Mouse (Mus musculus) myocyte (in vitro differentiated cells): ENCODE measurements around the gene Ubr2.

Experiments used
- E2F4 ChIP-seq: IDR thresholded peaks from one replicate; pipeline ENCODE4 v1.6.1; 2011; ENCODE audit warnings: mild to moderate bottlenecking, control low read depth, moderate library complexity; ENCODE audit not compliant: insufficient read depth
- MYOD1 ChIP-seq, 3 experiments: IDR thresholded peaks; one replicate each; pipeline ENCODE4 v1.6.1; 2011; ENCODE audit warnings: control low read depth in 2 of 3, low read depth in 2 of 3, mild to moderate bottlenecking in 2 of 3, moderate library complexity in 1 of 3; ENCODE audit not compliant: insufficient read length in 2 of 3, control insufficient read depth in 1 of 3
- MYOG ChIP-seq, 3 experiments: IDR thresholded peaks; one replicate each; pipeline ENCODE4 v1.6.1; 2011; ENCODE audit warnings: control low read depth in 2 of 3, low read depth in 2 of 3, mild to moderate bottlenecking in 2 of 3; ENCODE audit not compliant: insufficient read length in 2 of 3, control insufficient read depth in 1 of 3, insufficient read depth in 1 of 3
- POLR2A ChIP-seq: IDR thresholded peaks from one replicate; pipeline ENCODE4 v1.6.1; 2011; ENCODE audit warnings: low read depth, mild to moderate bottlenecking, control low read depth, moderate library complexity; ENCODE audit not compliant: insufficient read length
- POLR2AphosphoS2 ChIP-seq: IDR thresholded peaks from one replicate; pipeline ENCODE4 v1.6.1; 2011; ENCODE audit warnings: low read depth, control low read depth; ENCODE audit not compliant: insufficient read length
- TCF12 ChIP-seq: IDR thresholded peaks from one replicate; pipeline ENCODE4 v1.6.1; 2011; ENCODE audit warnings: mild to moderate bottlenecking, control low read depth; ENCODE audit not compliant: poor library complexity, insufficient read depth, severe bottlenecking
- USF1 ChIP-seq: IDR thresholded peaks from one replicate; pipeline ENCODE4 v1.6.1; 2011; ENCODE audit warnings: low read depth, mild to moderate bottlenecking, control low read depth, moderate library complexity

- TF ChIP-seq E2F4 (no peak), TCF12 (no peak), POLR2A (no peak), MYOD1 (IDR thresholded peaks at IDR 0.05; ENCODE audit: control insufficient read depth in 1 of 3, insufficient read length in 2 of 3, low read depth in 2 of 3) (no peak), POLR2AphosphoS2 (no peak), MYOG (IDR thresholded peaks at IDR 0.05; ENCODE audit: control insufficient read depth in 1 of 3, insufficient read depth in 1 of 3, insufficient read length in 2 of 3, low read depth in 2 of 3) (no peak), USF1 (no peak)
Observed at GRCm38 (mm10) chr17:47054613-47055012, 44.3 kb upstream of the Ubr2 start.
